Mouse (Mus musculus) cerebellum, adult 2 months (tissue): ENCODE results near the gene Ap2a2. TPM values are rescaled to one million over a fixed set of nuclear protein-coding genes. Genes with fewer than 3 reads are reported as not detected.

Experiments used
- DNase-seq, 2 experiments: peaks; one replicate each; pipeline ENCODE4 v3.0.0; 2021
- H3K27ac ChIP-seq: fragments of 200-500 bp; 2 replicates; pipeline ENCODE4 v1.5.1; 2012; ENCODE audit warnings: low read length, control low read depth, inconsistent platforms; ENCODE audit not compliant: insufficient read depth
- H3K27me3 ChIP-seq: fragments of 200-500 bp; 2 replicates; pipeline ENCODE4 v1.6.1; 2012; ENCODE audit warnings: inconsistent platforms, mild to moderate bottlenecking, low read length, moderate library complexity; ENCODE audit not compliant: control insufficient read depth, insufficient read depth
- H3K4me1 ChIP-seq: fragments of 200-500 bp; 2 replicates; pipeline ENCODE4 v1.6.1; 2011; ENCODE audit warnings: low read length; ENCODE audit not compliant: control insufficient read depth, insufficient read depth
- H3K4me3 ChIP-seq: fragments of 200-500 bp; replicated peaks from 2 replicates; pipeline ENCODE3; 2011; ENCODE audit warnings: mild to moderate bottlenecking, low read depth, low read length, control low read depth; ENCODE audit not compliant: insufficient read depth
- CTCF ChIP-seq: fragments of 200-500 bp; IDR thresholded peaks from 2 replicates; pipeline ENCODE4 v1.5.1; 2011; ENCODE audit warnings: low read depth, mild to moderate bottlenecking, control low read depth, low read length, moderate library complexity, borderline replicate concordance; ENCODE audit not compliant: insufficient read depth
- POLR2A ChIP-seq: fragments of 200-500 bp; IDR thresholded peaks from 2 replicates; pipeline ENCODE4 v1.6.1; 2011; ENCODE audit warnings: low read length, control low read depth, borderline replicate concordance; ENCODE audit not compliant: insufficient read depth
- WGBS: fragments of 180-500 bp; shearing (Covaris S2); methylation state at CpG from one replicate; pipeline ENCODE4 v1.1.7; 2018; 5-methylcytosine and 5-hydroxymethylcytosine counted together
- polyA plus RNA-seq: library from polyadenylated mRNA; depleted of rRNA; stranded (reverse); fragments of >200 nt; gene quantifications from 2 replicates; pipeline ENCODE4 v1.2.3, GENCODE M21; 2012

Ap2a2 gene
- polyA plus RNA-seq, 1 experiment, result 96.7 TPM

DNA sequence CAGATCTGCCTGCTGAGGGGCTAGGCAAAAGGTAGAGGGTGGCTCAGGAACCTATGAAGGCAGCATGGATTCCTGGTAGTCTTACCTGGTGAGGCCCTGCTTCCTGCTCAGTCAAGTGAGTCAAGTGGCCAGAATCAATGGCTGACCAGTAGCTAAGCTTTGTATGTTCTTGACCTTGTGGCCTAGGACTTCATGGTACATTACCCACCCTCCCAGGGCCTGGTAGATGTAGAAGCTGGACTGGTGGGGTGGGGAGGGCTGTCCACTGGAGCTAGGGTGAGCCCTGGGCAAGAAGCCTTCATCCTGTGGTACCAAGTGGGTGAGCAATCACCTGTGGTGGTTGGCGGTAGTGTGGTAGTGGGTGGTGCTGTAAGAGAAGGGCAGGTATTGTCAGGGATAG lies 80.4 kb downstream of the Ap2a2 start:
- Histone ChIP-seq H3K27me3 (no peaks in the 10 kb centered on the region), H3K27ac (no peak overlapping the region), H3K4me3 (no peak overlapping the region), H3K4me1 (no peaks in the 10 kb centered on the region)
- DNase-seq, result no peak
- TF ChIP-seq CTCF (no peak), POLR2A (no peak)
- 94% methylated on average over 1 of the region's 1 CpGs for WGBS

DNA sequence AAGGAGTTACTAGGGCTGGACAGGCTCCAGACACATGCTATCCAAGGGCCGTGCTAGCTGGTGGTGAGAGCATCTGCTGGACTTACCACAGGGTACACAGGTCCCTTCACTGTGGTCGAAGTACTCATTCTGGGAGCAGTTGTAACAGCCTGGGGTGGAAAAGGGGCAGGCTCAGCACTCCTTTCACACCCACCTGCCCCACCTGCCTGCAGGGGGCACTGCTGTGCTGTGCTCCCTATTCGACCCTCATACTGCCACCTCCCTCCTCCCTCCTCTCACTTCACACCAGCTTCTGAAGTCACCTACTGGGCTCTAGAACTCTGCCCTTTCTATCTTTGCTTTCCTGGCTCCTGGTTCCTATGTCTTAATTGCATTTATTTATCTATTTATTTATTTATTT lies 81.2 kb downstream of the Ap2a2 start:
- no peak for DNase-seq
- Histone ChIP-seq H3K4me3 (no peak overlapping the region), H3K27me3 (no peaks in the 10 kb centered on the region), H3K4me1 (no peaks in the 10 kb centered on the region), H3K27ac (no peak overlapping the region)
- WGBS, result 28% methylated on average over 3 of the region's 3 CpGs
- TF ChIP-seq POLR2A, result no peak
- peak; percentile 50; the same call in 1 of the 2 replicates for TF ChIP-seq CTCF

DNA sequence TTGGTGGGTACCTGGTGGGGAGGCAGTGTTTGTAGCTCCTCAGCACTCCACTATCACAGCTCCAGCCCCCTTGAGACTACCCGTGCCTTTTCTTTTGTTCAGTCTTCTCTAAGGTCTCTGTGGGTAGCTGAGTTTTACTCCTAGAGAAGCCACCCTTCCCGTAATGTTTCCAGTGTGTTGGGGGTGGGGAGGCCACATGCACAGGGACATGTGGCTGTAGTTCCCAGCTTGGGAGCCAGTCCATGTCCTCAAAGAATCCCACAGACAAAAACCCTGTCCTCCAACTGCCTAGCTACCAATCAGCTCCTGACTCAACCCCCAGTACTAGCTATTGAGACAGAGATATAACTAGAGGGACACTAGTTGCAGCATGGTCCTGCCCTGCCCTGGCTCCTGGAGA lies 85.1 kb downstream of the Ap2a2 start:
- H3K27ac ChIP-seq, result no peak overlapping the region
- no peak for TF ChIP-seq POLR2A
- no peak for TF ChIP-seq CTCF
- 21% methylated on average over 2 of the region's 2 CpGs for WGBS
- H3K4me3 ChIP-seq, result no peak overlapping the region
- DNase-seq, result no peak
- H3K4me1 ChIP-seq, result no peaks in the 10 kb centered on the region
- H3K27me3 ChIP-seq, result no peaks in the 10 kb centered on the region

DNA sequence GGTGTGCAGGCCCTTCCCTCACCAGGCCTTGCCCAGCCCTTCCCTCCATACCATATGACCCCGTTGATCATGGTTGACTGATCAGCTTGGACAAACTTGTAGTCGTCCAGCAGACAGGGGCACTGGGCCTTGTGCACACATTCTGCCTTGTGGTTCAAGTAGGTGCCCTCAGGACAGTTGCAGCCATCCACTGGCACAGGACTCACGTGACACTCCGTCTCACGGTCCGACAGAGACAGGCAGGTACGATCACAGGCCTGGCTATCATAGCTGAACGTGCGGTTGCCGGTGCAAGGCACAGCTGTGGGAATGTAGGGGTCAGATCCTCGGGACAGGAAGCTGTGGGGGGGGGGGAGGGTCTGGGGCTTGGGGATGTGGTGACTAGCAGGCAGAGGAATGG lies 85.8 kb downstream of the Ap2a2 start:
- WGBS, result 78% methylated on average over 11 of the region's 11 CpGs
- no peak for DNase-seq
- Histone ChIP-seq H3K4me1 (no peaks in the 10 kb centered on the region), H3K27me3 (no peaks in the 10 kb centered on the region), H3K4me3 (no peak overlapping the region), H3K27ac (no peak overlapping the region)
- TF ChIP-seq POLR2A (no peak), CTCF (no peak)

DNA sequence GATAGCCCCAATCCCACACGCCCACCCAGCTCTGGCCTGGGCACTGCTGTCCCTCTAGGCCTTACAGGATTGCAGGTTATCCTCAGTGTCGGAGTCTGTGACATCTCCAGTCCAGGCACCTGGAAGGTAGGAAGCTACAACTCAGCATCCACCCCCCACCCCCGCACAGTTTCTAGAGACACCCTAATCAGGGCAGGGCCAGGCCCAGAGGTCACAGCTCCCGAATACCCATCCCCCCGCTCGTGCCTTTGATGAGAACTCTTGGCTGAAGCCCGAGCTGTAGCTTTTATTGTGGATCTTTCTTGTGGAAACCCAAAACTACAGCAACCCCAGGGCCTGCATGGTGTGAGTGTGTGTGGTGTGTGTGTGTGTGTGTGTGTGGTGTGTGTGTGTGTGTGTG lies 90.2 kb downstream of the Ap2a2 start:
- WGBS, result 64% methylated on average over 7 of the region's 7 CpGs
- no peak overlapping the region for H3K4me3 ChIP-seq
- TF ChIP-seq CTCF (no peak), POLR2A (no peak)

DNA sequence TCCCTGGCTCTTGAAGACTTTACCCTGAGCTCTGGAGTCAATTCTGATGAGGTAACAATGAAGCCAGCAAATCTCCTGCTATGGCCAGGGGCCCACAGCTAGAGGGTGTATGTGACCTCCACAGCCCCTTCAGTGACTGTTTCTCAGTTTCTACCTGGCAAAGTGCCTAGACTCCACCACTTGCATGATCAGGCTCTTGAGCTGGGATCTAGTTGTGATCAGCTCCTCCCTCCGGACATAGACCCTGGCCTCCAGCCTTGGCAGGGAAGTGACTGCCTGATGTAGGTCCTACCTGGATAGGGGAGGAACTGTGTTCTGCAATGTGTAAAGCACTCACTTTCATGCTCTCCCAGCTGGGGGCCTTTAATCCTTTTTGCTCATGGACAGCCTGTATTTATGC lies 98.4 kb downstream of the Ap2a2 start:
- TF ChIP-seq CTCF (no peak), POLR2A (no peak)
- Histone ChIP-seq H3K27ac (no peak overlapping the region), H3K4me1 (no peaks in the 10 kb centered on the region), H3K27me3 (no peaks in the 10 kb centered on the region), H3K4me3 (no peak overlapping the region)
- DNase-seq, result no peak
- 59% methylated on average over 1 of the region's 1 CpGs for WGBS

More for the DNA sequence above, 90.2 kb downstream of the Ap2a2 start:
- DNase-seq, result no peak
- H3K27me3 ChIP-seq, result no peaks in the 10 kb centered on the region
- H3K27ac ChIP-seq, result no peak overlapping the region
- peaks cover 4% of the 10 kb centered on the region; the same call in 1 of the 2 replicates for H3K4me1 ChIP-seq

DNA sequence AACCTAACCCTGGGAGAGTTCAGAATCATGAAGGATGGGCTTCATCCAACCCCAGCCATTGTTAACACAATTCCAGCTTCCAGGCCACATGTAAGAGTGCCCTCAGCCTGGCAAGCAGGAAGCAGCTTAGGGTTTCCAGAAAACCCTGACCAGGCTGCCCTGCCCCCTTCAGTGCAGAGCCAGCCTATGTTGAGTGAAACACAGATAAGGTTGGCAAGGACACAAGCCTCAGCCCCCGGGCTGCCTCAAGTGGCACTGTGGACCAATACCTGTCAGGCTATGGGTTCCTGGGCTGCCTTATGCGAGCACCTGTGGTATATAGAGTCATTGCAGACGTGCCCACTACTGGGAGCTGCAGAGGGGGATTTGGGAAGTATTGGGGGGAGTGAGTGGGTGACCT lies 99.5 kb downstream of the Ap2a2 start:
- no peak for DNase-seq
- no peak overlapping the region for H3K4me3 ChIP-seq
- H3K27ac ChIP-seq, result no peak overlapping the region
- WGBS, result 81% methylated on average over 3 of the region's 3 CpGs
- TF ChIP-seq CTCF, result no peak
- no peak for TF ChIP-seq POLR2A
- H3K4me1 ChIP-seq, result no peaks in the 10 kb centered on the region
- H3K27me3 ChIP-seq, result no peaks in the 10 kb centered on the region

DNA sequence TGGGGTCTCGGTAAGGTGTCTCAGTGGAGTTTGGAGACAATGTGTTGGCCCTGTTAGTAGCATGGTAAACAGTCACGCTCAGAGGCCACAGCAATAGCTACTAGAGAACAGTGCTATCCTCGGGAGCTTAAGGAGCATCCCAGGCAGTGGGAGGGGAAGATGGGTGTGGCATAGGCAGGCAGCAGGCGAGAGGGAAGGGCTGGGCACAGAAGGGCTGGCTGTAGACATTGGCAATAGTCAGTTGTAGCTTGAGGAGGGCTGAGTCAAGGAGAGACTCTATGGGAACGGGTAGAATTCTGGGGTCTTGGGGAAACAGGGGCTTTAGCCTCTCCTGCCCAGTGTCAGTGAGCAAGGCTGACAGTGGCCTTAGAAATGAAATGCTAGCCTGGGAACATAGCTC lies 100.2 kb downstream of the Ap2a2 start:
- no peak overlapping the region for H3K4me3 ChIP-seq
- TF ChIP-seq POLR2A, result no peak
- TF ChIP-seq CTCF, result no peak
- DNase-seq, result no peak
- no peaks in the 10 kb centered on the region for H3K4me1 ChIP-seq
- no peaks in the 10 kb centered on the region for H3K27me3 ChIP-seq
- H3K27ac ChIP-seq, result no peak overlapping the region
- WGBS, result 63% methylated on average over 5 of the region's 5 CpGs
